Mouse (Mus musculus) urinary bladder, postnatal 25 days (tissue): ENCODE measurements around the gene Cdh1.
"Not testable (repeated sequence)": the region's sequence is repeated elsewhere in the genome, so short reads cannot be mapped to it uniquely, and the experiment has no call there.

Experiments
- DNase-seq: peaks from one replicate; pipeline ENCODE4 v3.0.0; 2022; ENCODE audit warnings: low spot score

Gene Cdh1

GRCm38 (mm10) chr8:106603131-106603819 lies at the start of gene Cdh1:
TSS of gene Cdh1 (plus strand) at chr8:106603351.
- DNase-seq = peak; percentile 77

GRCm38 (mm10) chr8:106554011-106554410 lies 49.1 kb upstream of the Cdh1 start:
- no peak for DNase-seq

GRCm38 (mm10) chr8:106556068-106556645 lies 47.0 kb upstream of the Cdh1 start:
- no peak for DNase-seq

- DNase-seq = no peak
Observed at GRCm38 (mm10) chr8:106559844-106560243, 43.3 kb upstream of the Cdh1 start.

- DNase-seq = peak; percentile 85
Observed at GRCm38 (mm10) chr8:106561097-106561865, 41.9 kb upstream of the Cdh1 start.

- peak; percentile 71 for DNase-seq
Observed at GRCm38 (mm10) chr8:106563691-106564182, 39.4 kb upstream of the Cdh1 start.

- no peak for DNase-seq
Observed at GRCm38 (mm10) chr8:106569006-106569405, 34.1 kb upstream of the Cdh1 start.

- no peak for DNase-seq
Observed at GRCm38 (mm10) chr8:106570386-106570785, 32.8 kb upstream of the Cdh1 start.

GRCm38 (mm10) chr8:106571551-106572172 lies 31.5 kb upstream of the Cdh1 start:
- DNase-seq = no peak

- DNase-seq = not testable (repeated sequence)
Observed at GRCm38 (mm10) chr8:106572175-106572574, 31.0 kb upstream of the Cdh1 start.

GRCm38 (mm10) chr8:106573168-106573567 lies 30.0 kb upstream of the Cdh1 start, which contains the start of gene Gm10073:
TSS of gene Gm10073 (minus strand) at chr8:106573461.
- DNase-seq = not testable (repeated sequence)

- DNase-seq = no peak
Observed at GRCm38 (mm10) chr8:106574283-106574682, 28.9 kb upstream of the Cdh1 start.

- no peak for DNase-seq
Observed at GRCm38 (mm10) chr8:106576849-106577555, 26.1 kb upstream of the Cdh1 start.

- no peak for DNase-seq
Observed at GRCm38 (mm10) chr8:106579510-106579909, 23.6 kb upstream of the Cdh1 start.

- no peak for DNase-seq
Observed at GRCm38 (mm10) chr8:106581344-106582088, 21.6 kb upstream of the Cdh1 start.

- DNase-seq = no peak
Observed at GRCm38 (mm10) chr8:106584942-106585670, 18.0 kb upstream of the Cdh1 start.

GRCm38 (mm10) chr8:106585671-106586037 lies 17.5 kb upstream of the Cdh1 start:
- DNase-seq = no peak

GRCm38 (mm10) chr8:106586896-106587295 lies 16.3 kb upstream of the Cdh1 start:
- DNase-seq = no peak

- DNase-seq = no peak
Observed at GRCm38 (mm10) chr8:106588443-106589431, 14.4 kb upstream of the Cdh1 start.
